Mouse (Mus musculus) Patski (cell line): ENCODE results near the gene Arl13b. TPM values are rescaled to one million over a fixed set of nuclear protein-coding genes. Genes with fewer than 3 reads are reported as not detected.

ENCODE experiments used
- ATAC-seq: fragments of 100-300 bp; one replicate; pipeline ENCODE4 v1.8.0; 2021
- CTCF ChIA-PET: fragments of 350-600 bp; sonication (Branson Sonifier 250); formaldehyde crosslinking; loops from one replicate; lab custom pipeline; 2022; ENCODE audit warnings: inconsistent platforms; lab: Charles Lee
- POLR2A ChIA-PET: fragments of 350-600 bp; sonication (Branson Sonifier 250); formaldehyde crosslinking; loops from one replicate; lab custom pipeline; 2022; ENCODE audit warnings: antibody characterized with exemption, inconsistent platforms; lab: Charles Lee
- DNase-seq: peaks from one replicate; pipeline ENCODE4 v3.0.0-alpha.2; 2011; ENCODE audit warnings: low read depth, low spot score
- H3K27me3 ChIP-seq: fragments of 371-371 bp; one replicate; pipeline ENCODE4 v1.5.1; 2021
- CTCF ChIP-seq: fragments of 100-300 bp; IDR thresholded peaks from one replicate; pipeline ENCODE4 v1.5.1; 2021
- in situ Hi-C: fragments of 300-500 bp; cut with MboI; formaldehyde crosslinking; loops from 3 replicates; pipeline ENCODE4 v1.11.1; 2018; ENCODE audit warnings: low pct_unique_long_range_greater_than_20kb, mixed read lengths
- polyA plus RNA-seq: library from polyadenylated mRNA; unstranded; gene quantifications from one replicate; pipeline ENCODE4 v1.2.3, GENCODE M21; 2021

Arl13b gene
- polyA plus RNA-seq, 1 experiment from 2014 or later = 25.1 TPM

DNA sequence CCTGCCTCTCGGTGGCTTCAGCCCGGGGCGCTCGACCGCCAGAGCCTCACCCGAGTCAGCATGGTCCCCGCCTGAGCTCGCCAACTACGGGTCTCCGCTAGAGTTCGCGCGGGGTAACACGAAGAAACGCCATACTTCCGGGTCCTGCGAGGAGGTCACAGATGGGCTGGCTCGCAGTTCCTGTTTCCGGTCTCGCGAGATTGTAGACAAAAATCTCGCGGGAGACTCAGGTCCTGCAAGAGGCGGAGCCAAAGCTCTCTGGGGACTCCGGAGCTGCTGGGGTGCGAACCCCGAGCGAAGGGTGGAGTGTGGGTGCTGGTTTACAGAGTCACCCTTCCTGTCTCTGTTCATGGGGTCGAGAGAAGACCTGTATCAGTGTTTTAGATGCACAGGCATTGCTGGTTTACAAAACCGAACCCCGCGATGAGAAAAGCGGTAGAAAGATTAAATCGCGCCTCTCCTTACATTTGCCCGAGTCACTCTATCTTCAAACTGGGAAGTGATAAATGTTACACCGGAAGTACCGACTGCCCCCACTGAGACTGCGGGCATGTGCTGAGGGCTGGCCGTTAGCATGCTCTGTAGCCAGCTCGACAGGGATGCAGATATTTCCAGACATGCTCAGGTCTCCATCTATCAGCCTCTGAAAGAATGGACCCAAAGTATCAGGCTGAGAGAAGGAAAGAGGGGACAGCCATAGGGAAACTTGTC lies 60.1 kb downstream of the Arl13b start, which contains the start of gene Nsun3:
TSS of gene Nsun3 (minus strand) at position 198 of the 711 bp plus-strand sequence.
- DNase-seq (peak; percentile 83), ATAC-seq (peak; percentile 99)
- CTCF ChIA-PET = interaction anchor here (1.3 to 1.8 kb wide), 2 partner anchors 9 to 40 kb away, joined by 4 to 5 read pairs; no protein-coding TSS in a partner anchor
- no peak for TF ChIP-seq CTCF
- H3K27me3 ChIP-seq = no peaks in the 10 kb centered on the region
- in situ Hi-C loops = no loop called here
- POLR2A ChIA-PET = interaction anchor here (0.9 kb wide), 1 partner anchor 10 kb away, joined by 4 read pairs; no protein-coding TSS in a partner anchor

DNA sequence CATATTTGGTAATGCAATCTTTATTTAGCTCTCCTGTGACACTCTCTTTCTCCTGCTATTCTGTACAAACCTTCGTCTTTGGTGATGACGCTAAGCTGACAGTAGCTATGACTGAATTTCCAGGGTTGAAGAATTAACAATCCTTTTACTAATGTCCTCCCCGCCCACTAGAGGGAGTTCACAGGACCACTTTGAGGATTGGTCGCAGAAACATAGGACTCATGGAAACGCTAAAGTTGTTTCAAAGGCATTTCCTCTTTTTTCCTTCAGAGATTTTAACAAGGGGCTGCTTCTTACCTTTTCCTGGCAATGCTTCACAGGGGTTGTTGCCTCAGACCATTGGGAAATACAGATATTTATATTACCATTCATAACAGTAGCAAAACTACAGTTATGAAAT lies 64.6 kb downstream of the Arl13b start:
- ATAC-seq (no peak), DNase-seq (no peak)
- ChIA-PET CTCF (interaction anchor here (0.9 to 1.8 kb wide), 7 partner anchors 15 to 61 kb away, joined by 3 to 7 read pairs (median 3); no protein-coding TSS in a partner anchor), POLR2A (no interaction called here)
- TF ChIP-seq CTCF = peak; percentile 55
- in situ Hi-C loops = no loop called here
- no peaks in the 10 kb centered on the region for H3K27me3 ChIP-seq

DNA sequence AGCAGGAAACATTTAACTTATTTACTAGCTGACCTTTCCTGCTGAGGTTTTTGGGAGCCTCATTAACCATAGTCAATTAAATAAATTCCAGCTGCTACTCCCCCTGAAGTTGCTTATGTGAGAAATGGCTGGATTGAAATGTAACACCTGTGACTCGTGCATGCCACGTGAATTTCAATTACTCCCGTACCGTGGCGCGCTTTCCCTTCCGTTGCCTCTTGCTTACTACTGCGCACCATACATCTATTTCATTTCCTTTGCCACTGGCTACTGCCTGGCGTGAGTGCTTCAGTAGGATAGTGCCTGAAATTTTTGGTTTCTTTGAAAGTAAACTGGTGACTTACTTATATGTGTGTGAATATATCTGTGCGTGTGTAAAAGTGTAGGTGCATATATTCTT lies 68.6 kb downstream of the Arl13b start:
- no peak for DNase-seq
- no peak for ATAC-seq
- ChIA-PET POLR2A (no interaction called here), CTCF (interaction anchor here (1.2 kb wide), 2 partner anchors 8 to 54 kb away, joined by 3 to 4 read pairs; partner anchors contain the start of gene Nsun3)
- in situ Hi-C loops = no loop called here
- no peaks in the 10 kb centered on the region for H3K27me3 ChIP-seq
- no peak for TF ChIP-seq CTCF

DNA sequence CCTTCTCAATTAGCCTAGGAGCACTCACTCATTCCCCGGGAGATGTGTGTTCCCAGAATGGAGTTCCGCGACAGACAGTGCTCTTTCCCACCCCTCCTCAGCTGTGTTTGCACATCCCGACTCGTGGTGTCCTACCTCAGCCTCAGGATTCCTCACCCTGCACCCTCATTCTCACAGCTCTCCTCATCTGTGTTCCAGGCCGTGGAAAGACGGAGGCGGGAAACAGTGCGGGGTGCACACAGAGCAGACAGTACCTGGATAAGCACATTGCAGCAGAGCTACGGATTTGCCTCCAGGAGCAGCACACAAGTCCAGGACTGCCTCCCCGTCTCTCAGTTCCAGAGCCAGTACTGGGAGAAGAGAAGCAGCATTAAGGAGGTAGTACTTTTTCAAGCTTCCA lies 70.8 kb downstream of the Arl13b start:
- ChIA-PET CTCF (interaction anchor here (0.9 to 1.3 kb wide), 2 partner anchors 9 to 50 kb away, joined by 3 to 4 read pairs; no protein-coding TSS in a partner anchor), POLR2A (no interaction called here)
- no peak for DNase-seq
- in situ Hi-C loops = no loop called here
- ATAC-seq = no peak
- no peaks in the 10 kb centered on the region for H3K27me3 ChIP-seq
- TF ChIP-seq CTCF = no peak

DNA sequence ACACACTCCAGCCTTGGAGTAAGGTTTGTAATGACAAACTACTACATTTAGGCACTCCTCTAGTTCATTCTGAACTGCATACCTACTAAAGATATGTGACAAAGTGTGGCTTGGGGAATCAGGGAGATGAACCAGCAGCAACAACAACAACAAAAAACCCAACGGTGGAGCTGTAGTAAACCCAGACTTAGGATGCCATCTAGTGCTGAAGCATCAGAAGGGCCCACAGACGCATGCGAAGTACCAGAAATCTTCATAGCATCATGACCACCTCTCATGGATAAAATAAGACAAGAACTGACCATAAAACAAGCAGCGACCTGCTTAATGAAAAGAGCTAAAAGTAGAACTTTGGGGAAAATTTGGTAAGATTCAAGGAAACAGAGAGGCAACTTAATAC lies 73.4 kb downstream of the Arl13b start:
- in situ Hi-C loops = no loop called here
- no peak for ATAC-seq
- CTCF ChIA-PET = interaction anchor here (1.0 to 1.4 kb wide), 2 partner anchors 10 to 19 kb away, joined by 3 read pairs; no protein-coding TSS in a partner anchor

DNA sequence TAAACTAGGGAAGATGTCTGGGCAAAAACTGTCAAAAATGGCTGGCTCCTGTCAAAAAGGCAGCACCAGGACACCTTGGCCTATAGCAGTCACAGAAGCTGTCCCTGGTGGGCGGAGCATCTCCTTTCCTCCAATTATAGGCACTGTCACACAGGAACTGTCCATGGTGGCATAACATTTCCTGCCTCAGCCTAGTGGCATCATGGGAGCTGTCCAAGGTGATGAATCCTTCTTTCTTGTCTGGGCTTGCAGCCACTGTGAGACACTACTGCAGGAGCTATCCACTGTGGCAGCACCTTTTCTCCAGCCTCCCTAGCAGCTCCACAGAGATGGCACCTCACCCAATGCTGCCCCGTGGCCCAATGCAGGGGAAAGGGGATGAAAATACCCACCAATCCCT lies 88.5 kb downstream of the Arl13b start:
- no peaks in the 10 kb centered on the region for H3K27me3 ChIP-seq
- ChIA-PET POLR2A (no interaction called here), CTCF (no interaction called here)
- no peak for DNase-seq
- TF ChIP-seq CTCF = no peak
- ATAC-seq = no peak
- in situ Hi-C loops = no loop called here

More for the DNA sequence above, 73.4 kb downstream of the Arl13b start:
- DNase-seq = no peak
- TF ChIP-seq CTCF = peak; percentile 40
- H3K27me3 ChIP-seq = no peaks in the 10 kb centered on the region
- POLR2A ChIA-PET = no interaction called here

DNA sequence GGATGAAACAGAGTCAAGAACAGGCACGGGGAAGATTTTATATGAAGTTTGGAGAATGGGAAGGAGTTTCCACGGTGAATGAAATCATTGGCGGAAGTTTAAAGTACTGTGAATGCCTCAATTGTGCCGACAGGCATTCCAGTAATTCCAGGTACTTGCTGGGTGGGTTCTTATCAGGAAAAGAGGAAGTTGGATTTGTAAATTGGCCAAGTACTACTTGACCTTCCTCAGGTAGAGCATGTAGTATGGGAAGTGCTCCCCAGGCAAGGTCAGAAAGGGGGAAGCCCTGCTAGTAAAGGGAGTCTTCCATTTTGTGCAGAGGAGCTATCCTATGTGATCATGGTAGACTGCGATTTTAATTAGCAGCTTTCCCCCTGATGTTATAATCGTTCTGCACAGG lies 91.5 kb downstream of the Arl13b start:
- DNase-seq (no peak), ATAC-seq (no peak)
- in situ Hi-C loops = no loop called here
- CTCF ChIA-PET = interaction anchor here (0.8 to 2.4 kb wide), 2 partner anchors 10 to 11 kb away, joined by 3 to 6 read pairs; no protein-coding TSS in a partner anchor
- POLR2A ChIA-PET = no interaction called here
- H3K27me3 ChIP-seq = no peaks in the 10 kb centered on the region
- TF ChIP-seq CTCF = no peak

DNA sequence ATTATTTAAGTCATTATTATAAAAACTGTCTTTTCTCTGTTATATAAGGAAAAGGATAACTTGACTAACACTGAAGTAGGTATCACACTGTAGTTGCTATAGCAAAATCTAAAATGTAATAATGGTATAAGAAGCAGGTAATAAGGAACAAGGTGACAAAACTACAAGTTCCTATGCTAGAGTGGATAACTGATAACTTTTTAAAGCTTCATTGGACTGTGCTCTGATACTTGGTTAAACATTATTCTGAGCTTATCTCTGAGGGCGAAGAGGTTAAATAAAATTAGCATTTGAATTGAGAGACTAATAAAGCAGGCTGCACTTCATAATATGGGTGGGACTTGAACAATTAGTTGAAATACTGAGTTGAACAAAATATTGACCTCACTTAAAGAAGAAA lies 93.2 kb downstream of the Arl13b start:
- DNase-seq (no peak), ATAC-seq (no peak)
- no peaks in the 10 kb centered on the region for H3K27me3 ChIP-seq
- TF ChIP-seq CTCF = no peak
- ChIA-PET POLR2A (interaction anchor here (0.6 kb wide), 1 partner anchor 9 kb away, joined by 4 read pairs; no protein-coding TSS in a partner anchor), CTCF (interaction anchor here (1.2 kb wide), 1 partner anchor 20 kb away, joined by 3 read pairs; no protein-coding TSS in a partner anchor)
- in situ Hi-C loops = no loop called here

DNA sequence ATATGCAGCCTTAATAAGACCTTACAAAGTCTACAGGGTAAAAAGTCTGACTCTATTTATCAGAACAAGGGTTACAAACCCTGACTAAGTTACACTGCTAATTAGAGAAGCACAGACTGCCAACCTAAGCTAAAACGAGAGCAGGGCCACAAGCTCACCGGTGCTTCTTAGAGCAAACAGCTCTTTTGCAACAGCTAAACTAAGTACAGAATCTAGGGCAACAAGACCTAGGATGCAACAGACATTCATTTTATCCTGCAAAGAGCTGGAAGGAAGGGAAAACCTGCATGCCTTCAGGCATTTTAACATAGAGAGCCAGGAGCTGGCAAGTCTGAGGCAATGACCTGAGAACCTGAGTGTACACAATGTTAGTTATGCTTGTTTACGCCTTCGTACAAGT lies 93.8 kb downstream of the Arl13b start:
- no peak for TF ChIP-seq CTCF
- POLR2A ChIA-PET = no interaction called here
- in situ Hi-C loops = no loop called here

DNA sequence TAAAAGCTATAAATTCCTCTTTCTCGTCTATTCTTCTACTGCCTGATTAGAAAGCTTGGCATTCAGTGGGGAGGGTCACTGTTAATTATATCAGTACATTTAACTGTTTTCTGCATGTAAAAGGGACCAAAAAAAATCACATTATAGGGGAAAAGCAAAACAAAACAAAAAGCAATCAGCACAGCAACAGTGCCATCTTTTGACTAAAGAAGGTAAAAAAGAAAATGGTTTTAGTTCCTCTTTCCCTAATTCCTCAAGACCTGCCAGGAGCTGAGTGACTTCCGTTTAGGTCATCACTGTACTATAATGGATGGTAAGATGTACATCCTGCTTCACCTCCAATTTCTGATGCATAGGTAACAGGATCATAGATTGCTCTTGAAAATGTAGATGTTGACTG lies 101.0 kb downstream of the Arl13b start:
- no peak for ATAC-seq
- H3K27me3 ChIP-seq = no peaks in the 10 kb centered on the region
- no peak for DNase-seq
- ChIA-PET CTCF (interaction anchor here (1.1 to 2.5 kb wide), 4 partner anchors 10 to 238 kb away, joined by 3 to 7 read pairs (median 4); no protein-coding TSS in a partner anchor), POLR2A (no interaction called here)
- in situ Hi-C loops = no loop called here
- TF ChIP-seq CTCF = peak; percentile 26

More for the DNA sequence above, 93.8 kb downstream of the Arl13b start:
- ATAC-seq (no peak), DNase-seq (no peak)
- CTCF ChIA-PET = no interaction called here
- no peaks in the 10 kb centered on the region for H3K27me3 ChIP-seq

Other genes with a start within 250 kb of the Arl13b start
- 10.3 TPM for gene Nsun3, start 60.2 kb downstream of the Arl13b start, polyA plus RNA-seq
- 0.05 TPM for gene Stx19, start 32.4 kb downstream of the Arl13b start, polyA plus RNA-seq
- gene Pros1, start 7.3 kb upstream of the Arl13b start, polyA plus RNA-seq = 213 TPM